Mouse (Mus musculus) heart, adult 18-20 months (tissue): Measurements from ENCODE around the gene Ints1. TPM values are rescaled to one million over a fixed set of nuclear protein-coding genes. Genes with fewer than 3 reads are reported as not detected.

Experiments used
- DNase-seq, 2 experiments: peaks; one replicate each; pipeline ENCODE4 v3.0.0; 2021 to 2022; ENCODE audit warnings: mixed read lengths in 1 of 2
- total RNA-seq, 2 experiments: library from RNA; stranded (reverse); gene quantifications; 2 replicates each; pipeline ENCODE4 v1.2.3; 2021

Ints1 gene
- total RNA-seq, 2 experiments from 2014 or later, result 37.7 to 39.5 TPM

- no peak for DNase-seq
These were observed 25.8 kb upstream of the Ints1 start for GRCm38 (mm10) chr5:139801231-139801630.

DNA sequence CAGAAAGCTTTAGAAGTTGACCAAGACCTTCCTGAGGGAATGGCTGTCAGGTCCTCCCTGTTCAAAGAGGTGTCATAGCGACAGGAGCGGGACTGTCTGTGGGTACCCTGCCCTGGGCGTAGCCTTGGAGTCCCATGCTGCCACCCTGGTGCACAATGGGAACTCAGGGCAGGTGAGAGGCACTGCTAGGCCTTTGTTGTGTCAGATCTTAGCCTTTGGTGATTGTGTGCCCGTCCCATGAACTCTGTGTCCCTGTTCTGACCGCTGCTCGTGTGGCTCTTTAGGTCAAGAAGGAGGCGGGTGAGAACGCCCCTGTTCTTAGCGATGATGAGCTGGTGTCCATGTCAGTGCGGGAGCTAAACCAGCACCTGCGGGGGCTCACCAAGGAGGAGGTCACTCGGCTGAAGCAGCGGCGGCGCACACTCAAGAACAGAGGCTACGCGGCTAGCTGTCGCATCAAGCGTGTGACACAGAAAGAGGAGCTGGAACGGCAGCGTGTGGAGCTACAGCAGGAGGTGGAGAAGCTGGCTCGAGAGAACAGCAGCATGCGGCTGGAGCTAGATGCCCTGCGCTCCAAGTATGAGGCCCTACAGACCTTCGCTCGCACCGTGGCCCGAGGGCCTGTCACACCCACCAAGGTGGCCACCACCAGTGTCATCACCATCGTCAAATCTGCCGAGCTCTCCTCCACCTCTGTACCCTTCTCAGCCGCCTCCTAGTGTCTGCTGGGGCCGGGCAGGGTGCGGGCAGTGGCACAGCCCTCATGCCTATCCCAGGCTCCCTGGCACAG is 24.5 kb upstream of the Ints1 start:
- DNase-seq, result no peak

DNA sequence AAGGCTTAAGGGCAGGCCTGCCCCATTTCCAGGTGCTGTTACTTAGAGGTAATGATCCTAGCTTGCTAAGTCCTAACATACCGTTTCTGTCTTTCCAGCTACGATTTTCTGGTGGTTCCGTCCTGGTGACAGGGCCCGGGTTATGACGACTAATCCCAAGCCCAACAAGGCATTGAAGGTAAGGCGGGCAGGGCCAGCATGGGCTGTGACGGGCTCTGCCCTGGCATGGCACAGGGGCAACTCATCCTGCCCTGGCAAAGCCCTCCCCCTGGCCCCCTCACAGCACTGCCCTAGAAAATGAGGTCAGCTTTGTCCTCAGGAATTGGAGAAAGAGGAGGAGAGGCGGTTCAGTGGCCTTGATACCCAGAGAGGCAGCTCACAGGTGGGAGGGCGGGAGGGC is 23.6 kb upstream of the Ints1 start:
- no peak for DNase-seq

GRCm38 (mm10) chr5:139798168-139798900 is 22.9 kb upstream of the Ints1 start:
- DNase-seq, result peak in 1 of 2 experiments; percentile 25

GRCm38 (mm10) chr5:139797473-139798167 is 22.1 kb upstream of the Ints1 start:
- DNase-seq, result peak; percentile 94

DNA sequence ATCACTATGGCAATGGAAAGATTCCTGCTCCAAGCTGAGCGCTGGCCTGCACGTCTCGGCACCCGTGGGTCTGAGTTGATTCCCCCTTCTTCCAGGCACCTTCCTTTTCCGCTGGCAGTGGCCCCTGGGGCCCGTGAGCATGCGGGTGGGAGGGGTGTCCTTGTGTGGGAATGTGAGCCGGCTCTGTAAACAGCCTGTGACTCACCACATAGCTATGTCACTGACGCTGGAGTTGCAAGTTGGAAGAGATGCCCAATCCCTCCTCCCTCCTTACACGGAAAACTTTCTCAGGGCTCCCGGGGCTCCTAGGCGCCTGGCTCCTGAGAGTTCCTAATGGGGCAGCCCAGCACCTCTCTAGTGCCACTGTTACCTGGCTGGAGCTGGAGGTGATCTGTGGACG is 21.4 kb upstream of the Ints1 start:
- DNase-seq, result peak; percentile 95 to 97

- DNase-seq, result peak in 1 of 2 experiments; percentile 62
These were observed 20.6 kb upstream of the Ints1 start for GRCm38 (mm10) chr5:139796001-139796620.

DNA sequence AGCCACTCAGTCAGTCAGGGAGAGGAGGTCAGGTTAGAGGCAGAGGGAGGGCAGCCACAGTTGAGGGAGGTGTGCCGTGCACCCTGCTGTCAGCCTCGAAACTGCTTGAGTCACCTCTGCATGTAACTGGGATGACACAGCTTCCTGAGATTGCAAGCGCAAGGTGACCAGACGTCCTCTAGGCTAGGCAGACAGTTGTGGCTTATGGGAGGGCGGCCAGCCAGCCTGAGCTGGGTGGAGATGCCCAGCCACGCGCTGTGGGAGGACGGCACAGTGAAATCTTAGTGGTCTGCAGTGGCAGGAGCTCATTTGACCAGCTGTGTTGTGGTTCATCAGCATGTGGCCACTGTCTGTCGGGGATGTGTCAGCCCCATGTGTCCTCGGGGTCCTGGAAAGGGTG is 19.5 kb upstream of the Ints1 start:
- peak; percentile 76 to 78 for DNase-seq

DNA sequence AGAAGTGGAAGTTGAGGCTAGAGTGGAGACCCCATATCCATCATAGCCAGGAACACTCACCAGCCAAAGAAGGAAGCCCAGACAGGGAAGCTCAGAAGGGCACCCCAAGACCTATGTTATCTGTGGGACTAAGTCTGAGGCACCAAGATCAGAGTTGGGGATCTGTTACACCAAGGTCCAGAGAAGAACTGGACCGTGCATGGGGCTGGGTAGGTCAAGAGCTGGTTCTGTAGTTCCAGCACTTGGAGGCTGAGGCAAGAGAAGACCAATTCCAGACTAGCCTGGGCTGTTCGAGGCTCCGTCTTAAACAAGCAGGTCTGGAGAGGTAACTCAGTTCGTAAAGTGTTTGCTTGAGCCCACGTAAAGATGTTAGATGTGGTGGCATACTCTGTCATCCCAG is 18.7 kb upstream of the Ints1 start:
- DNase-seq, result no peak

- peak; percentile 83 to 85 for DNase-seq
These were observed 18.0 kb upstream of the Ints1 start for GRCm38 (mm10) chr5:139793338-139794089.

DNA sequence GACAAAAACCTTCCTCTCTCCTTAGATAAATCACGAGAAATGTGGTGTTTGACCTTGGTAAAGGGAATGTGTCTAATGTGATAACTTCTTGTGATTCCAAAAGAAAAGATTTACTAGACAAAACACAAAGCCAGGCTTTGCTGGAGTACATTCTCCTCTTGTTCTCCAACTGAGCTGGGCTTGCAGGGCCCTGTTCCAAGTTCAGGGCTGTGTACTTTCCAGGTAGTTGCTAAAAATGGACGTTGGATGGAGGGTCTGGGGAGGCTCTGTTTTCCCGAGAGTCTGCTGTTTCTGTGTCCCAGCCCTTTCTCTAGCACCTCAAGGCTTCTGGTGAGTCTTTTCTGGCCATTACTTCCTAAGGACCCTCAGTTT is 17.5 kb upstream of the Ints1 start:
- DNase-seq, result peak in 1 of 2 experiments; percentile 55

DNA sequence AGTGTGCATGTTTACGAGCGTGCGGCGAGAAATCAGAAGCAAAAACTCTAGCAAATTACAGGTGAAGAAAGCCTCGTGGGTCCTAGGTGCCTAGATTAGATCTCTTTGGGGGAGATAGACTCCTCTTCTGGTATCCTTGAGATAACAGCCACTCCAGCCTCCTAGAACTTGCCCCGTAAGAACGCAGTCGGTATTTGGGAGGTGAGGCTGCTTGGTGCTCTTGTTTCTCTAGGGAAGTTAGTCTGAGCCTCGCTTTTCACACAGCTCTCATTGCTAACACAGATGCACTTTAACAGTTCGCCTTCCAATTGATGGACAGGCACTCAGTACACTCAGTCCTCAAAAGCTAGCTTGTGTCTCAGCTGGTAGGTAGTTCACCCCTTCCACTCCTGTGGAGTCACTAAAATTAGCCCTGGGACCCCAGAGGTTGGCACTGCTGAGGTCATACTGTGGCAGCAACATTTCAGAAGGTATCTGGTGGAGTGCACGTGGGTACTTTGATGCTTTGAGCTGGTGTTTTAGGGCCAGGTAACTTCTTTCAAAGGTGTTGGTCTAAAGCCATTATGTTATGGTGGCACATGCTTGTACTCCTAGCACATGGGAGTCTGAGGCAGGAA is 16.8 kb upstream of the Ints1 start:
- peak in 1 of 2 experiments; percentile 59 for DNase-seq

DNA sequence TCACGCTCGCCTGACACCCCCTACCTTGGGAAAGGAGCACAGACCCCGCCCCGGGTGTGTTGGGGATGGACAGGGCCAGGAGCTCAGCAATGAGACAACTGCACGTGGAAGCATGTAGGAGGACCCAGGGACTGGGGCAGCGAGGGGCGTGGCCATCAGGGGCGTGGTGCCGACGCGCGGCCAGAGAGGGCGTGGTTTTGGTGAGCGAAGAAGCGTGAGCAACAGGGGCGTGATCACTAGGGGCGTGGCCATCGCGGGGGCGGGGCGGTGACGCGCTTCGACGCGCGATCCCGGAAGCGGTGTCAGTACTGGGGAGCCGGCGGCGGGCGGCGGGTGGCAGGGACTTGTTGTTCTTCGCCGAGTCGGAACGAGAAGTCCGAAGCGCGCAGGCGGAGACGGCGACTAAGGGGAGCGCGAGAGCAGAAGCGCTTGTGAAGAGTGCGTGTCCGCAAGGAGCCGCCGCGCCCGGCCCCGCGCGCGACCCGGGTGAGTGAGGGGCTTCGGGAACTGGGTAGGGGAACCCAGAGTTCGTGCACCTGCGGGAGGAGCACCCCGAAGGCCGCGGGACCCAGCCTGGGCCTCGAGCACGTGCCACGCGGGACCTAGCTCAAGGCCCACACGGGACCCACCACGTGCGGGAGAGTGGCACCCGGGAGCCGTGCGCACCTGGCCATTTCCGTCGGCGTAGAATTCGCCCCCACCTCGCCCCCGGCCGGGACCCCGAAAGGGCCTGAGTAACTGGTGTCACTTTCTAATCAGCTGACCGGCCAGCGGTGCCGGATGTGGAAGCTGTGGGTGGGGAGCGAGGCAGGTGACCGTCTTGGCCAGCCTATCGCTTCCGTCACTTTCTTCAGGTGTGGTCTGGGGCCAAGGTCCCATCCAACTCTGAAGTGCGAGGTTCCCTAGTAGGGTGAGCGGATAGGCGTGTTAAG is 16.0 kb upstream of the Ints1 start, which contains the start of gene Mafk:
Gene Mafk, plus strand, starts transcription at position 287 of the 932 bp plus-strand sequence.
- DNase-seq, result peak; percentile 98 to 99

DNA sequence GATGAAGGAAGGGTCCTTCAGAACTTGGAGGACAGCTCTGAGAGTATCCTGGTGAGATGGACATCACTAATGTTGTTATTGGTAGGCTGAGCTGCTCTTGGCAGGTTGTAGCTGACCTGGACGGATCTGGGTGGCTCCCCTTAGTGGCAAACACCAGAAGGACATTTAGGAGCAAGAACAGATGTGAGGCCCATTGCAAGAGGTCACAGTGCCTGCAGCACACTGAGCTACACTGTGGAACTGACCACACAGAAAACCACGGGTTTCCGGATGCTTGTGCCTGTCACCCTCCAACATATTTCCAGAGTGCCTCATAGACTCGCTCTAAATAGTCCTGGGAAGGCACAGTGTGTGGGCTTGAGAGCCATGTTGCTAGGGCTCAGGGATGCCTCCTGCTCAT is 14.0 kb upstream of the Ints1 start:
- DNase-seq, result no peak

DNA sequence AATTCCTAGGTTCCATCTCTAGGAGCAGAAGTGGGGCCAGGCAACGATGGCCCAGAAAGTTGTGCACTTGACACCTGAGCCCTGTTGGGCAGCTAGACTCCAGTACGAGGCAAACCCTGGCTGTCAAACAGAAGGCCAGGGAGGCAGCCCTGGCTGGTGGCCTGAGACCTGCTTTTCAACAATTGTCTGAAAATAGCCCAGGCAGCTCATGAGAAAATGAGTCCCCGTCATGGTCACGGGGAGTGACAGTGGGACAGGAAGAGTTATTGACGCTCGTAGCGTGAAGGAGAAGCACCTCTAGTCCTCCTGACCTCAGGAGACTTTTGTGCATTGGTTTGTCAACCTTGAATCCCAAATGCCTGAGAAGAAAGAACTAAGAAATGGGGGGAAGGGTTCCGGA is 5.9 kb upstream of the Ints1 start:
- peak; percentile 60 to 80 for DNase-seq

GRCm38 (mm10) chr5:139776966-139777365 is 1.5 kb upstream of the Ints1 start:
- DNase-seq, result no peak

- DNase-seq, result no peak
These were observed 7.3 kb downstream of the Ints1 start for GRCm38 (mm10) chr5:139768216-139768615.

- no peak for DNase-seq
These were observed 11.2 kb downstream of the Ints1 start for GRCm38 (mm10) chr5:139764296-139764695.

DNA sequence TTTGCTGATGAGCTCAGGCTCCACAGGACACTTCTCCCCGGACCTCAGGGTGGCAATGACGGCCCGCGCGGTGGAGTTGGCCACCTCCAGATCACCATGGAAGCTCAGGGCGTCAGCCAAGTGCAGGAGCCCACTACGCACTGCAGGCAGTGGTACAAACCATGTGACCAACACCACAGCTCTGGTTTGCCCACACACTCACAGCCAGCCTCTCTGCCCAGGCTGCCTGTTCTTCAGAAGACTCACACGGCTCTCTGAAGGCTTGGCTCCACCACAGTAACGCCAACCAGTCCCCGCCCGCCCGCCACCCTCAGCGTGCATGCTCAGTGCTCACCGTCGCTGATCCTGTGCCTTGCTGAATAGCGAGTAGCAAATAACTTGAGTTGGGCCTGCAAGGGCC is 17.4 kb downstream of the Ints1 start:
- DNase-seq, result no peak

GRCm38 (mm10) chr5:139756586-139756985 is 18.9 kb downstream of the Ints1 start:
- no peak for DNase-seq
